Mouse (Mus musculus): ENCODE measurements at regions not wholly inside any gene's neighbourhood (a gene's known extent, or its start where the extent isn't known, plus 50 kb on each side); places are given as distances from the start of the nearest gene placed in this dataset.
A peak's percentile ranks its signal among the peaks of the same experiment; 100 is the strongest.

DNA sequence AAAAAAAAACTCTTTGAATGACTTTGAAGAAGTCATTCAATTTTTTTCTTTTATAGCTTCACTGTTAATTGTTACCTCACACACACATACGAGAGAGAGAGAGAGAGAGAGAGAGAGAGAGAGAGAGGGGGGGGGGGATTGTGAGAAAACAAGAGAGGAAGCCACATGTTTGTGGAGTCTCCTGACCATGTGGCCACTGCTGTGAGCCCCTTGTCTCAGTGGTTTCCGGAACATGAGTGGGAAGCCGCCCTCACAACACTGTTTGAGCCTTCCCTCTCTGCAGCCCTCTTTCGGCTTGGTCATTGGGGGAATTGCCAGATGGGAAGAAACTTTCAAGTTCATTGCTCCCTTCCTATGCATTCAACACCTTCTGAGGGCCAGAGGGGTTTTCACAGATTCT, 656.3 kb downstream of the Kcnj2 start:
- no peaks in the 10 kb centered on the region for H3K27me3 ChIP-seq (ENCODE audit: low read depth, poor library complexity, severe bottlenecking)
- H3K27ac ChIP-seq (replicated peaks): no peak overlapping the region
- no peak for DNase-seq (ENCODE audit: low spot score)
- WGBS: 91% methylated on average over 4 of the region's 4 CpGs
- H3K9me3 ChIP-seq (replicated peaks): no peaks in the 10 kb centered on the region
- H3K4me3 ChIP-seq: no peak overlapping the region
- no peaks in the 10 kb centered on the region for H3K36me3 ChIP-seq
- no peaks in the 10 kb centered on the region for H3K4me1 ChIP-seq

- Histone ChIP-seq H3K4me1 (no peaks in the 10 kb centered on the region), H3K27ac (replicated peaks) (no peak overlapping the region), H3K4me3 (no peak overlapping the region), H3K27me3 (ENCODE audit: low read depth, poor library complexity, severe bottlenecking) (no peaks in the 10 kb centered on the region), H3K9me3 (replicated peaks) (no peaks in the 10 kb centered on the region), H3K36me3 (no peaks in the 10 kb centered on the region)
- WGBS: 78% methylated on average over 4 of the region's 4 CpGs
- no peak for DNase-seq (ENCODE audit: low spot score)
Measured at GRCm38 (mm10) chr11:111728148-111728547, 662.2 kb downstream of the Kcnj2 start.

GRCm38 (mm10) chr11:111732096-111732495, 666.1 kb downstream of the Kcnj2 start:
- Histone ChIP-seq H3K4me3 (no peak overlapping the region), H3K9me3 (replicated peaks) (no peaks in the 10 kb centered on the region), H3K4me1 (no peaks in the 10 kb centered on the region), H3K27me3 (ENCODE audit: low read depth, poor library complexity, severe bottlenecking) (no peaks in the 10 kb centered on the region), H3K36me3 (no peaks in the 10 kb centered on the region), H3K27ac (replicated peaks) (no peak overlapping the region)
- DNase-seq (ENCODE audit: low spot score): no peak
- WGBS: 81% methylated on average over 8 of the region's 8 CpGs

GRCm38 (mm10) chr11:111735446-111735845, 669.5 kb downstream of the Kcnj2 start:
- H3K4me3 ChIP-seq: no peak overlapping the region
- H3K4me1 ChIP-seq: no peaks in the 10 kb centered on the region
- H3K36me3 ChIP-seq: no peaks in the 10 kb centered on the region
- DNase-seq (ENCODE audit: low spot score): no peak
- no peaks in the 10 kb centered on the region for H3K9me3 ChIP-seq (replicated peaks)
- no peak overlapping the region for H3K27ac ChIP-seq (replicated peaks)
- no peaks in the 10 kb centered on the region for H3K27me3 ChIP-seq (ENCODE audit: low read depth, poor library complexity, severe bottlenecking)
- WGBS: 97% methylated on average over 1 of the region's 1 CpGs

- Histone ChIP-seq H3K36me3 (no peaks in the 10 kb centered on the region), H3K27me3 (ENCODE audit: low read depth, poor library complexity, severe bottlenecking) (no peaks in the 10 kb centered on the region), H3K4me1 (no peaks in the 10 kb centered on the region), H3K27ac (replicated peaks) (no peak overlapping the region), H3K9me3 (replicated peaks) (no peaks in the 10 kb centered on the region), H3K4me3 (no peak overlapping the region)
- no peak for DNase-seq (ENCODE audit: low spot score)
- 93% methylated on average over 5 of the region's 5 CpGs for WGBS
Measured at GRCm38 (mm10) chr11:111735961-111736360, 670.0 kb downstream of the Kcnj2 start.

DNA sequence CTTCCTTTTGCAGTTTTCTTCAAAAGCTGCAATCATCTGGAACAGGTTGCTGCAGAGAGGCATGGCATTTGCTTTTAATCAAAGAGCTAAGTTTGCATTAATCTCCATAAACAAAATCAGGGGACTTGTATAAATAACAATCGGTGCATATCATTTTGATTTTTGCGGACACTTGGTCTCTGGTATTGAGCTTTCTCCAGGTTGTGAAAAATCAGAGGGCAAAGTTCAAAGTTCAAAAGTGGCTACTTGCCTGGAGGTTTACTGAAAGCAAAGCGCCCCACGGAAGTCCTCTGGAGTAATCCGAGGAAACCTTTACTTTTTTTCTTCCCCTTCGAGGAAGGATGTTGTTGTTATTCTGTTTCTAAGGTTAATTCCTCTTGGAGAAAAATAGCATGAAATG, 677.4 kb downstream of the Kcnj2 start:
- H3K36me3 ChIP-seq: no peaks in the 10 kb centered on the region

GRCm38 (mm10) chr11:111747262-111747946, 681.4 kb downstream of the Kcnj2 start:
- no peaks in the 10 kb centered on the region for H3K9me3 ChIP-seq (replicated peaks)
- no peak overlapping the region for H3K27ac ChIP-seq (replicated peaks)
- H3K27me3 ChIP-seq (ENCODE audit: low read depth, poor library complexity, severe bottlenecking): no peaks in the 10 kb centered on the region
- DNase-seq (ENCODE audit: low spot score): no peak
- H3K4me3 ChIP-seq: no peak overlapping the region
- 88% methylated on average over 7 of the region's 7 CpGs for WGBS
- peaks cover 6% of the 10 kb centered on the region; the same call in 1 of the 2 replicates for H3K4me1 ChIP-seq
- H3K36me3 ChIP-seq: no peaks in the 10 kb centered on the region

More for the DNA sequence above, 677.4 kb downstream of the Kcnj2 start:
- Histone ChIP-seq H3K4me3 (no peak overlapping the region), H3K27me3 (ENCODE audit: low read depth, poor library complexity, severe bottlenecking) (no peaks in the 10 kb centered on the region), H3K27ac (replicated peaks) (no peak overlapping the region), H3K4me1 (peaks cover 6% of the 10 kb centered on the region; the same call in 1 of the 2 replicates), H3K9me3 (replicated peaks) (no peaks in the 10 kb centered on the region)
- WGBS: 34% methylated on average over 6 of the region's 6 CpGs
- no peak for DNase-seq (ENCODE audit: low spot score)

GRCm38 (mm10) chr11:111747947-111748322, 682.0 kb downstream of the Kcnj2 start:
- no peak for DNase-seq (ENCODE audit: low spot score)
- Histone ChIP-seq H3K27ac (replicated peaks) (no peak overlapping the region), H3K27me3 (ENCODE audit: low read depth, poor library complexity, severe bottlenecking) (no peaks in the 10 kb centered on the region), H3K36me3 (no peaks in the 10 kb centered on the region), H3K9me3 (replicated peaks) (no peaks in the 10 kb centered on the region), H3K4me1 (peaks cover 6% of the 10 kb centered on the region; the same call in 1 of the 2 replicates), H3K4me3 (no peak overlapping the region)
- 85% methylated on average over 2 of the region's 2 CpGs for WGBS

DNA sequence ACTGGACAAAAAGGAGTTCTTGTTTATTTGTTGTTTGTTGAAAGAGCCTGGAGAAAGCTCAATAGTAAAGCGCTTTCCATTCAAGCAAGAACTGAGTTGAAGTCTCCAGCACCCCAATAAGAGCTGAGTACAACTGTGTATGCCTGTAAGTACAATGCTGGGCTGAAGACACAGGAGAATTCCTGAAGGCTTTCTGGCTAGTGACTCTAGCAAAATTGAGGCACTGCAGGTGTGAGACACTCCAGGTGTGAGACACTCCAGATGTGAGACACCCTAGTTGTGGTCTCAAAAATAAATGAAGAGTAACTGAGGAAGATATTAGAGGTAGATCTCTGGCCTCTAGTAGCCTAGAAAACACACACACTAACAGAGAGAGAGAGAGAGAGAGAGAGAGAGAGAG, 682.5 kb downstream of the Kcnj2 start:
- WGBS: 96% methylated on average over 1 of the region's 1 CpGs

GRCm38 (mm10) chr11:111754735-111755134, 688.8 kb downstream of the Kcnj2 start:
- no peaks in the 10 kb centered on the region for H3K36me3 ChIP-seq
- H3K27me3 ChIP-seq (ENCODE audit: low read depth, poor library complexity, severe bottlenecking): no peaks in the 10 kb centered on the region
- no peaks in the 10 kb centered on the region for H3K4me1 ChIP-seq
- no peaks in the 10 kb centered on the region for H3K9me3 ChIP-seq (replicated peaks)
- H3K27ac ChIP-seq (replicated peaks): no peak overlapping the region
- 92% methylated on average over 2 of the region's 2 CpGs for WGBS
- no peak overlapping the region for H3K4me3 ChIP-seq
- no peak for DNase-seq (ENCODE audit: low spot score)

More for the DNA sequence above, 682.5 kb downstream of the Kcnj2 start:
- H3K27ac ChIP-seq (replicated peaks): no peak overlapping the region
- H3K27me3 ChIP-seq (ENCODE audit: low read depth, poor library complexity, severe bottlenecking): no peaks in the 10 kb centered on the region
- no peaks in the 10 kb centered on the region for H3K9me3 ChIP-seq (replicated peaks)
- DNase-seq (ENCODE audit: low spot score): no peak
- no peaks in the 10 kb centered on the region for H3K36me3 ChIP-seq
- H3K4me1 ChIP-seq: peaks cover 2% of the 10 kb centered on the region; the same call in 1 of the 2 replicates
- H3K4me3 ChIP-seq: no peak overlapping the region

- Histone ChIP-seq H3K27me3 (ENCODE audit: low read depth, poor library complexity, severe bottlenecking) (no peaks in the 10 kb centered on the region), H3K36me3 (no peaks in the 10 kb centered on the region), H3K4me1 (peaks cover 12% of the 10 kb centered on the region), H3K9me3 (replicated peaks) (no peaks in the 10 kb centered on the region), H3K27ac (replicated peaks) (no peak overlapping the region), H3K4me3 (no peak overlapping the region)
- WGBS: 88% methylated on average over 3 of the region's 3 CpGs
- DNase-seq (ENCODE audit: low spot score): no peak
Measured at GRCm38 (mm10) chr11:111763081-111763480, 697.1 kb downstream of the Kcnj2 start.

DNA sequence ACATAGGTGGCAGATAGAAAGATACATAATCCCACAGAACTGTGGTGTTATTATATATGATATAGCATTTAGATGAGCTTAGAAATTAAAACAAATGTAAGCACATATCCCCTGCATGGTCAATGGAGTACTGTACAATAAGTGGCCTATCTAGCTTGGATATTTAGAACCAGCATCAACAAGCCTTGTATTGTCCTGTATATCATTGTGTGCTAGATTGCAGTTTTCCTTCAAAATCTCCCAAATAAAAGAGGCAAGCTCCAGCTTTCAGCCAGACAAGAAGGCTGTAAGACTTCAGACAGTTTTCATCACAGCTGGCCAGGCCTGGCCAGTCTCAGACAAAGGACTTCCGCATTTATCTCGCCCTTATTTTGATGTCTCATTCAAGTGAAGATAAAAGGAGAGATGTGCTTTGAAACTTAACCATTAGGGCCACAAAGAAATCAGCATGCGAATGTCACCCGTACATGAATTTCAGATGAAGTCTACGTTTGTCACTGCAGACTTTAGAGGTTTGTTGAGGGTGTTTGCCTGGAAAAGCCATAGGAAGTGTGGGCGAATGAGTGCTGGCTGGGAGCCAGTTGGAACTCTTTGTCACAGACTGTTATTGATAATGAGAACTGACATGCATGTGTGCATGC, 700.5 kb downstream of the Kcnj2 start:
- peaks cover 12% of the 10 kb centered on the region for H3K4me1 ChIP-seq
- peak overlapping the region; percentile 63 for H3K27ac ChIP-seq (replicated peaks)
- WGBS: 33% methylated on average over 6 of the region's 6 CpGs
- H3K36me3 ChIP-seq: no peaks in the 10 kb centered on the region
- DNase-seq (ENCODE audit: low spot score): peak; percentile 15
- no peak overlapping the region for H3K4me3 ChIP-seq
- H3K27me3 ChIP-seq (ENCODE audit: low read depth, poor library complexity, severe bottlenecking): no peaks in the 10 kb centered on the region
- no peaks in the 10 kb centered on the region for H3K9me3 ChIP-seq (replicated peaks)

DNA sequence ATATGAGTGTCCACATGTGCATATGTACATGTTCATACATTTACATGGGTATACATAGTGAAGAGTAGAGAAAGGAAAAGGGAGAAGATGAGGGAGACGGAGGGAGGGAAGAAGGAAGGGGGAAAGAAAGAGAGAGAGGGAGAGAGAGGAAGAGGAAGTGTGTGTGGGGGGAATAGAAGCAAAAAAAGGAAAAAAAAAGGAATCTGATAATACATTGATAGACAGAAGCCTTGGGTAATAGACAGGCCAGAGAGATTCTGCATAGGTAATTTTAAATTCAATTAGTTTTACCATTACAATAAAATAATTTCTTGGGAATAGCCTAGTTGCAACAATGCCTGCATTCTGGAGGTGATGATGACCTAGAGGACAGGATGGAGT, 701.0 kb downstream of the Kcnj2 start:
- Histone ChIP-seq H3K36me3 (no peaks in the 10 kb centered on the region), H3K27me3 (ENCODE audit: low read depth, poor library complexity, severe bottlenecking) (no peaks in the 10 kb centered on the region), H3K4me3 (no peak overlapping the region), H3K4me1 (peaks cover 12% of the 10 kb centered on the region), H3K27ac (replicated peaks) (peak overlapping the region; percentile 63), H3K9me3 (replicated peaks) (no peaks in the 10 kb centered on the region)
- 88% methylated on average over 1 of the region's 1 CpGs for WGBS
- no peak for DNase-seq (ENCODE audit: low spot score)

Data from midbrain, embryonic 10.5 days (tissue).